Mouse (Mus musculus) stomach, embryonic 16.5 days (tissue): ENCODE measurements around the gene Barhl2. TPM values are rescaled to one million over a fixed set of nuclear protein-coding genes. Genes with fewer than 3 reads are reported as not detected.

Experiments used
- ATAC-seq: fragments of 200-750 bp; cut with Nextera tagmentation; 2 replicates; pipeline ENCODE4 v1.8.0; 2017; ENCODE audit warnings: moderate number of reproducible peaks, moderate TSS enrichment; ENCODE audit not compliant: insufficient read depth, low FRiP score
- H3K27ac ChIP-seq: fragments of 300-500 bp; sonication (generic); 2 replicates; pipeline ENCODE4 v1.5.1; 2014; ENCODE audit warnings: low read length
- H3K27me3 ChIP-seq: fragments of 300-500 bp; sonication (generic); 2 replicates; pipeline ENCODE4 v1.6.1; 2014; ENCODE audit warnings: low read length, control low read depth, mixed read lengths; ENCODE audit not compliant: control insufficient read depth, insufficient read depth
- H3K36me3 ChIP-seq: fragments of 300-500 bp; sonication (generic); 2 replicates; pipeline ENCODE4 v1.6.1; 2014; ENCODE audit warnings: low read length; ENCODE audit not compliant: control insufficient read depth, insufficient read depth
- H3K4me1 ChIP-seq: fragments of 300-500 bp; sonication (generic); 2 replicates; pipeline ENCODE4 v1.6.1; 2014; ENCODE audit warnings: low read length, control low read depth, mixed read lengths; ENCODE audit not compliant: control insufficient read depth, insufficient read depth
- H3K4me2 ChIP-seq: fragments of 300-500 bp; sonication (generic); 2 replicates; pipeline ENCODE4 v1.6.1; 2014; ENCODE audit warnings: low read depth, low read length, mixed read lengths
- H3K4me3 ChIP-seq: fragments of 300-500 bp; sonication (generic); replicated peaks from 2 replicates; pipeline ENCODE4 v1.5.1; 2014; ENCODE audit warnings: mild to moderate bottlenecking, low read length
- H3K9ac ChIP-seq: fragments of 300-500 bp; sonication (generic); 2 replicates; pipeline ENCODE4 v1.6.1; 2014; ENCODE audit warnings: low read length
- H3K9me3 ChIP-seq: fragments of 300-500 bp; sonication (generic); replicated peaks from 2 replicates; pipeline ENCODE4 v1.6.1; 2016; ENCODE audit warnings: low read length, control low read depth; ENCODE audit not compliant: control insufficient read depth
- whole genome bisulfite sequencing: fragments of 180-500 bp; shearing (Covaris S2); extraction: QIAGEN DNeasy Blood & Tissue Kit; methylation state at CpG from one replicate; pipeline ENCODE4 v1.1.7; 2014; 5-methylcytosine and 5-hydroxymethylcytosine counted together
- polyA plus RNA-seq: library from polyadenylated mRNA; unstranded; fragments of >200 nt; fragmentation: Nextera tagmentation; extraction: Ambion mirVana; gene quantifications from 2 replicates; pipeline ENCODE4 v1.2.1, GENCODE M21; 2015

Barhl2 gene
- not detected in 2 replicates for polyA plus RNA-seq

- Histone ChIP-seq H3K36me3 (no peaks in the 10 kb centered on the region), H3K9ac (no peak within 1 kb of the TSS), H3K4me3 (peak within 1 kb of the TSS; percentile 45), H3K9me3 (no peaks in the 10 kb centered on the region), H3K4me2 (peak within 1 kb of the TSS; percentile 73), H3K4me1 (peaks cover 3% of the 10 kb centered on the region; the same call in 1 of the 2 replicates), H3K27ac (no peak within 1 kb of the TSS), H3K27me3 (peaks cover 90% of the 10 kb centered on the region)
- no peak for ATAC-seq
- under 1% methylated on average over 57 of the region's 57 CpGs for WGBS
Measured at GRCm38 (mm10) chr5:106457986-106458476, at the start of gene Barhl2. Barhl2 (minus strand) TSS chr5:106458166.

DNA sequence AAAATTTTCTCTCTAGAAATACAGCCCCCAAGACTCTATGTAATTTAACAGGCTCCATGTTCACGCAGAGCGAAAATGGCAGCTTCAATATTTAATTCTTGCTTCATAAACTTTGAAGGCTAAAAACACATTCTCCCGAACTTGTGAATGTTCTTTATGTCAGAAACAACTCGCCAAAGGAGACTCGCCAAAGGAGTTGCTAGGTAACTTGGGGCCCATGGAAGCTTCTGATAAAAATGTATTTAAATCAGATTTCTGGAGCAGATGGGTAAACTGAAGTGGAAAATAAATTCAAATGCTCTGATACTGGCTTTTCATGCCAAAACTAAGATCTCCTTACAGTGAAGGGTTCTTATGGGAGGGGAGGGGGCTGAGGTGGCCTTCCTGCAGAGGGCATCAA, 48.1 kb upstream of the Barhl2 start:
- Histone ChIP-seq H3K36me3 (no peaks in the 10 kb centered on the region), H3K9me3 (no peaks in the 10 kb centered on the region), H3K4me2 (no peak overlapping the region), H3K4me1 (no peaks in the 10 kb centered on the region), H3K27ac (no peak overlapping the region), H3K4me3 (no peak overlapping the region), H3K27me3 (no peaks in the 10 kb centered on the region; the same call in 1 of the 2 replicates), H3K9ac (no peak overlapping the region)
- ATAC-seq = no peak
- WGBS = 80% methylated on average over 5 of the region's 5 CpGs

DNA sequence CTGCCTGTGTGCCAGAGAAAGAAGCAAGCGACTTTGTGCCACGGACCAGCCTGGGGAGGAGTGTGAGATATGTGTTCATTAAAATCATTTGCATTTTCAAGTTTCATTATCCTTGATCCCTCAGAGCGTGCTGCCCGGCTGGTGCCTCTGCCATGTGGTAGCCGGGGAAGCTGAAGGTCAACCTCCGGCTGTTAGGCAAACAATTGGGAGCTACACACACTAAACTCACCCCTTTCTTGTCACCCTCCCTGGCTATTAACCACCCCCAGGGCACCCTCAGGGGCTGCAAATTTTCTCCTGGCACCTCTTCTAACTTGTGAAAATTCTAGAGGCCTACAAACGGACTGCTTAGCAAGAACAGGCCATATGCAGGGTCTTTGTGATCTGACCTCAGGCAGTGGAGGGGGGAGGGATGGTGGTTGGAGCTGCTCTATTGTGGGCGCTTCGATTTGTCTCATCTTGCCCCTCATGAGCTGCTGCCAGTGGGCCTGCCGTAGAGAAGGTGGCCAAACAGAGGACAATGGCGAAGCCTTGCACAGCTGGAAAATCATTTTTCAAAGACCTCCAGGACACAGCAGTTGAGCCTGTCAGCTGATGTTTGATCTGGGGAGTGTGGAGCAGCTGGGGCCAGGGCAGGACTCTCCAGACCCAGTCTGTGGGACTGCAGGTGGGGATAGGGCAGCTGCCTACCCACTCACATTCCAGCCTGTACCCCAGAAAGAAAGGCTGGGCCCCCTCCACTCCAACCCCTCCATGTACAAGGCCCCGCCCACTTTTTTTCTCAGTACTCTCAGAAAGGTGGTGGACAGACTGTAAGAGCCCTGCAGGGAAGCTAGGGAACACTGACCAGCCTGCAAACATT, 44.9 kb upstream of the Barhl2 start:
- ATAC-seq = no peak; the same call in 1 of the 2 replicates

DNA sequence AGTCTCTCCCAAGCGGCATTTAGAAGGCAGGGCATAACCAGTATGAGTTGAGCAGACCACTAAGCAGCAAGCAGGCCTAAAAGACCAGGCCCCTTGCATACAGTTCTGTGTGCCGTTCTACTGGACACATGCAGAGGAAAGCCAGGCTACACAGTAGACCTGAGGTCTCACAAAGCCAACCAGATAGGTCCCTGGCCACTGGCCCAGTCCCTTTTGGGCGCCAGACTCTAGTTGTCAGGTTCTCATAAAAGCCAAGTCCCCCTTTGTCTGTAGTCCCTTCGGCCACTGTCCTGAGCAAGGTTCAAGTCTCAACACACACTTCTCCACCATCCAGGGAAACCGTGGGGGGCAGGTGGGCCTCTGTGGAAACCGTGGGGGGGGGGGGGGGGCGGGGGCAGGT, 44.3 kb upstream of the Barhl2 start:
- ATAC-seq = no peak
- Histone ChIP-seq H3K4me3 (no peak overlapping the region), H3K4me2 (no peak overlapping the region), H3K4me1 (no peaks in the 10 kb centered on the region), H3K27ac (no peak overlapping the region), H3K9me3 (no peaks in the 10 kb centered on the region), H3K36me3 (no peaks in the 10 kb centered on the region), H3K27me3 (no peaks in the 10 kb centered on the region), H3K9ac (no peak overlapping the region)
- WGBS = 82% methylated on average over 6 of the region's 7 CpGs

More for the DNA sequence above, 44.9 kb upstream of the Barhl2 start:
- Histone ChIP-seq H3K27me3 (no peaks in the 10 kb centered on the region), H3K4me3 (no peak overlapping the region), H3K36me3 (no peaks in the 10 kb centered on the region), H3K4me2 (no peak overlapping the region), H3K27ac (no peak overlapping the region), H3K9ac (no peak overlapping the region), H3K4me1 (no peaks in the 10 kb centered on the region), H3K9me3 (no peaks in the 10 kb centered on the region)
- 53% methylated on average over 12 of the region's 12 CpGs for WGBS

DNA sequence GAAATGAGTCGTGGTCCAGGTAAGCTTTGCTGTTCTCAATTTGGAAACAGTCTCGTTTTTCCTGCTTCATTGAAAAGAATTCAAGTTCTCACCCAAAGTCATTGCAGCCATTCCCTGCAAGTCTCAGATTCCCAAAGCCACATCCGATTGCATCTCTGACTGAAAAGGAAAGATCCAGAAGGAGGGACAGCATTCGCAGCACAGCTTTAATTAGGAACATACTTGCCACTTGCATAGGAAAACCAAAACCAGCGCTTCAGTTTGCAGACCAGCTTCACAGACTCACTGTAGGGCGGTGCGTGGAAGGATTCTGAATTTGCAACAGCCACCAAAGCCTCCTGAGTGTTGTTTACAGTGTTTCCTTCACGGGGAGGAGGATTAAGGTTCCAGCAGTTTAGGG, 33.8 kb upstream of the Barhl2 start:
- no peak overlapping the region for H3K4me3 ChIP-seq
- no peak overlapping the region for H3K9ac ChIP-seq
- H3K27ac ChIP-seq = no peak overlapping the region
- H3K36me3 ChIP-seq = no peaks in the 10 kb centered on the region
- H3K9me3 ChIP-seq = no peaks in the 10 kb centered on the region
- no peaks in the 10 kb centered on the region for H3K4me1 ChIP-seq
- WGBS = 67% methylated on average over 8 of the region's 8 CpGs
- no peak for ATAC-seq
- H3K27me3 ChIP-seq = no peaks in the 10 kb centered on the region
- no peak overlapping the region for H3K4me2 ChIP-seq

- no peak for ATAC-seq
Measured at GRCm38 (mm10) chr5:106472105-106472500, 14.1 kb upstream of the Barhl2 start.

GRCm38 (mm10) chr5:106471235-106472104, 13.5 kb upstream of the Barhl2 start:
- no peak overlapping the region for H3K4me2 ChIP-seq
- no peaks in the 10 kb centered on the region for H3K9me3 ChIP-seq
- WGBS = 16% methylated on average over 13 of the region's 13 CpGs
- H3K9ac ChIP-seq = no peak overlapping the region
- H3K4me1 ChIP-seq = 0 out of 2 replicates have a peak, but pooled peaks cover 3% of the 10 kb centered on the region
- no peak overlapping the region for H3K4me3 ChIP-seq
- no peaks in the 10 kb centered on the region for H3K36me3 ChIP-seq
- peaks cover 79% of the 10 kb centered on the region for H3K27me3 ChIP-seq
- no peak overlapping the region for H3K27ac ChIP-seq
- no peak for ATAC-seq

More at GRCm38 (mm10) chr5:106472105-106472500, 14.1 kb upstream of the Barhl2 start:
- Histone ChIP-seq H3K9ac (no peak overlapping the region), H3K4me1 (0 out of 2 replicates have a peak, but pooled peaks cover 3% of the 10 kb centered on the region), H3K27ac (no peak overlapping the region), H3K27me3 (peaks cover 74% of the 10 kb centered on the region), H3K9me3 (no peaks in the 10 kb centered on the region), H3K36me3 (no peaks in the 10 kb centered on the region), H3K4me2 (no peak overlapping the region), H3K4me3 (no peak overlapping the region)
- 10% methylated on average over 10 of the region's 10 CpGs for WGBS

GRCm38 (mm10) chr5:106465129-106465790, 7.3 kb upstream of the Barhl2 start:
- Histone ChIP-seq H3K27me3 (peaks cover 94% of the 10 kb centered on the region), H3K36me3 (no peaks in the 10 kb centered on the region), H3K4me1 (no peaks in the 10 kb centered on the region), H3K27ac (no peak overlapping the region), H3K4me2 (no peak overlapping the region), H3K4me3 (no peak overlapping the region), H3K9ac (no peak overlapping the region), H3K9me3 (no peaks in the 10 kb centered on the region)
- no peak for ATAC-seq
- WGBS = 2% methylated on average over 31 of the region's 31 CpGs
